Mouse (Mus musculus) left cerebral cortex, postnatal 36 days (tissue): ENCODE data around the gene Fitm2. TPM values are rescaled to one million over a fixed set of nuclear protein-coding genes. Genes with fewer than 3 reads are reported as not detected.
A peak's percentile ranks its signal among the peaks of the same experiment; 100 is the strongest.

Source experiments
- DNase-seq, 2 experiments: peaks; one replicate each; pipeline ENCODE4 v3.0.0; 2021 to 2022; ENCODE audit warnings: low spot score in 2 of 2, mixed read lengths in 1 of 2
- intact Hi-C: fragments of 180-260 bp; cut with DNase I; formaldehyde crosslinking; loops from one replicate; pipeline ENCODE4 v1.15.1; 2025
- total RNA-seq, 2 experiments: library from RNA; stranded (reverse); gene quantifications; 2 replicates each; pipeline ENCODE4 v1.2.3; 2021

The Fitm2 gene
- total RNA-seq, result 10 to 100 TPM; 18.8 to 19.3 TPM

DNA sequence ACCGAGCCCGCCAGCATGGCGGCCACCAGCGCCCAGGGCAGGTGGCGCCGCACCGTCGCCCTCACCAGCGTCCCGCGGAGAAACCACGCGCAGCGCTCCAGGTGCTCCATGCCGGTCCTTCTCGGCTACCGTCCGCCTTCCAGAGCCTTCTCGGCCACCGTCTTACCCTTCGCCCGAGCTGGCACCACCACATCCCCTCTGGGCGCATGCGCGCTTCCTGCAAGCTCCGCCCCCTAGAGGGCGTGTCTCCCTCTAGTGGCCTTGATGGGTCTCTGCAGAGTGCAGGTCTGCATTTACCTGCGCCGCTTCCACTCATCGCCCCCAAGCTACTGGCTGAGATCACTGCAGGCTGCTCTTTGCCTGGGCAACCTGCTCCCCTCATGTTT is at the start of gene Fitm2:
TSS of gene Fitm2 (minus strand) at position 164 of the 386 bp plus-strand sequence.
- intact Hi-C loops, result no loop called here

DNA sequence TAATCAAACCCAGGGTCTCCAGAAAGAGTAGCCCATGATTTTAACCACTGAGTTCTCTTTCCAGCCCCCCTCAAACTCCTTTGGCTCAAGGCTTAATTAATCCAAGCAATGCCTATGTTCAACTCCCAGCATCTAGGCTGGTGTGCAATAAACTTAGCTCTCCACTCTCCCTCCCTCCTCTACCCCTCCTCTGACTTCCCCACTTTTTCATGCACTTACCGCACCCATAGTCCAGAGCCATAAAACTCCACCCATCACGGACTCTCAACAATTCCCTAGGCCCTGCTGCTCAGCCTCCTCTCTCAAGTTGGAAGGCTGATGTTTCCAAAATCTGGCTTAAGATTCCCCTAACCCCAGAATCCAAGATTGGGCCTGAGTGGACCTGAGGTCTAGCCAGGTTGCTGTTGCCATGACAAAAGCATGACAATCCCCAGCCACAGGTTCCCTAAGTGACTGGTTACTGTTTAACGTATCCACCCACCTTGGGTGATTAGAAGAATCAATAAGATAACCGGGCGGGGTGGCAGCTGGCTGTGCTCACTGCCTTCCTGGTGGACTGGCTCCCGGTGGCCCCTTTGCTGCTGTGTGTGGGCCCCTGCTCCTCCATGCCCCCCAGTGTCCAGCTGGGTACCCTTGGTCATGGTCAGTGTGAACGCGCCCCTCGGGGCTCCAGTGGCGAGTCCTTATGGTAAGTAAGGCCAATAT is 34.0 kb upstream of the Fitm2 start, which contains the start of gene Hnf4a:
TSS of gene Hnf4a (plus strand) at position 509 of the 705 bp plus-strand sequence.
- intact Hi-C loops, result no loop called here
- no peak for DNase-seq

More for the DNA sequence above, at the start of gene Fitm2:
- peak; percentile 98 to 99 for DNase-seq

DNA sequence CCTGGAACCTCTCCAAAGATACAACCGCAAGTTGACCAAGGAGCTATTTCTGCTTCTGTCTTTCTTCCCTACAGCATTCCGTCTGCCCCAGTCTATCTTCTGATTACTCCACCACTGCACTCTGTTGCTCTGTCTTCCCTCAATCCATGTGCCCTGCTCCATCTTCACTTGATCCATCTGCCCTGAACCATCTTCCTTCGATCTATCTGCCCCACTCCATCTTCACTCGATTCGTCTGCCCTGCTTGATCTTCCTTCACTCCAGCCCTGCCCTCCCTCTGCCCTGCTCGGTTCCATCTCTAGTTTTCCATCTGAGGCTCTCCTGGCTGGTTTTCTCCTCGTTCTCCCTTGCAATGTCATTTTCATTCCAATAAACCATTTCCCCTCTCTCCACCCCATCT is 30.8 kb upstream of the Fitm2 start:
- no peak for DNase-seq
- intact Hi-C loops, result no loop called here

DNA sequence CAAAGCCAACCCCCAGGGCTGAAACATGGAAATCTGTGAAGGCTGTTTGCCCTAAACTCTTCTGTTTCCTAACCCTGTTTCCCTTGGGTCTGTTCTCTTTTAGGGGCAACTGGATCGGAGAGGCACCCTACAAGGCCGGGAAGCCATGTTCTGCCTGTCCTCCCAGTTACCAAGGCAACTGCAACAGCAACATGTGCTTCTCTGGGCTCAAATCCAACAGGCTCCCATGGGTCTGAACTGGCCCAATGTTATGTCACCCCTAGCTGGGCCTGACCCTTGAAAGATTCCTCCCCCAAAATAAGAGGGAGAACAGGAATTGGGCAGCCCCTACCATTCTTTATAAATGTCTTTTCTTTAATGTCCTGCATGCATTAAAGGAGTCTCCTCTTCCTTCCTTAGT is 29.8 kb upstream of the Fitm2 start:
- intact Hi-C loops, result no loop called here
- no peak for DNase-seq

DNA sequence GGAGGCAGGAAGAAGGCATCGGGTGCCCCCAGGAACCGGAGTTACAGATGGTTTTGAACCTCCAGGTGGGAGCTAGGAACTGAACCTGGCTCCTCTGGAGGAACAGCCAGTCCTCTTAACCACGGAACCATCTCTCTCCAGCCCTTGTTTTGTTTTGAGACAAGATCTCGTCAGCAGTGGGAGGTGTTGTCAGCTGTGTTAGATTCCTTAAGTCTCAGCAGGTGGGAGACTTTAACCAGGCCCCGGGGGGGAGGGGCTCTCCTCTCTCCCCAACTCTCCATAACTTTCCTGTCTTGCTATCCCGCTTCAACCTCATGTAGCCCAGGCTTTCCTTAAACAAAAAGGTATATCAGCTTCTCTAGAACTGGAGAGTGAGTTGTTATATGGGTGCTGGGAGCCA is 22.0 kb upstream of the Fitm2 start:
- intact Hi-C loops, result no loop called here
- no peak for DNase-seq

DNA sequence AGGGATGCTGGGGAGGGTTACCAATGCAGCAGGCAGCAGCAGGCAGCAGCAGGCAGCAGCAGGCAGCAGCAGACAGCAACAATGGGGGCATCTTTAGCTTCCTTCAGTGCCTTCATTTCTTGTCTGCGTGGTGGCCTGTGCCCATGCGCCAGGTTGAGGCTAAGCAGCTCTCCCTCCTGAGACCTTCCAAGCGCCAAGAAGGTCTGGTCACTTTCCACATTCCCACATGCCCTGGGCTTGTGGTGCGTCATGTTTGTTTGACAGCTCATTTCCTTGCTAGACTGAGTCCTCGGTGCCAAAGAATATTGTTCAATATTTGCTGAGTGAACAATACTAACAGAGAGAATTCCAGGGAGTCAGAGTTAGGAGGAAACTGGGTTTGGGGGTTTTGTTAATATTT is 21.5 kb upstream of the Fitm2 start:
- DNase-seq, result no peak
- intact Hi-C loops, result no loop called here

DNA sequence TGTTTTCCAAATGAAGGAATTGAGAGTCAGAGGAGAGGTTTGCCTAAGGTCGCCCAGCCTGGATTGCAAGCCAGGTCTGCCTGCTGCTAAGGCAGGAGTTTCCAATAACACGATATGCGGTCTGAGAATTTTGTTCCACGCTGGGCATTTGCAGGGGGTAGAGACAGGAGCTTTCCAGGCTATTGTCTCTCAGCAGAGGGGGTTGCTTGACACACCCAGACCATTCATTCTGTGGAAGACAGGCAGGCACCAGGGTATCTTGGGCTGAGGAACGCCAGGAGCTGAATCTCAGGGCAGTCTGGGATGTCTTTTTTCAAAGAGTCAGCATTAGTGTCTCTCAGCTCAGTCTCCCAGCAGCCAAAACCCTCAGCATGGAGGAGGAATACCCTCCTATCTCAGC is 20.6 kb upstream of the Fitm2 start:
- DNase-seq, result no peak
- intact Hi-C loops, result no loop called here

DNA sequence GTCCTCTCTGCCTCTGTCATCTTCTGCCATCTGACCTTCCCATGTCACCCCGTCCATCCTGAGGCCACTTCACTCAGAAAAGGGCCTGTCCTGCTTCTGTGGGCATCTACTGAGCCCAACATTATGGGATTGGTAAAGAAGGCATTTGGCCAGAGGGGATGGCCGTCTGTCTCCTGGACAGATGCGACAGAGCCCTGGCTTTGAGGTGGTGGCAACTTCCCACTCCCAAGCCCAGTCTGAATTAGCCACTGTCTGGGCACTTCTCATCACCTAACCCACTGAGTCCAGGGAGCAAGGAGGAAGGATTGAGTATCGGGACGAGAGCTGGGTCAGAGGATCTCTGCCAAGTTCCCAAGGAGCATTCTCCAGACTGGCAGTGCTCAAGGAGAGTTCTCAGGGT is 19.6 kb upstream of the Fitm2 start, which contains the start of gene R3hdml:
TSS of gene R3hdml (plus strand) at position 301 of the 400 bp plus-strand sequence.
- no peak for DNase-seq
- intact Hi-C loops, result no loop called here

DNA sequence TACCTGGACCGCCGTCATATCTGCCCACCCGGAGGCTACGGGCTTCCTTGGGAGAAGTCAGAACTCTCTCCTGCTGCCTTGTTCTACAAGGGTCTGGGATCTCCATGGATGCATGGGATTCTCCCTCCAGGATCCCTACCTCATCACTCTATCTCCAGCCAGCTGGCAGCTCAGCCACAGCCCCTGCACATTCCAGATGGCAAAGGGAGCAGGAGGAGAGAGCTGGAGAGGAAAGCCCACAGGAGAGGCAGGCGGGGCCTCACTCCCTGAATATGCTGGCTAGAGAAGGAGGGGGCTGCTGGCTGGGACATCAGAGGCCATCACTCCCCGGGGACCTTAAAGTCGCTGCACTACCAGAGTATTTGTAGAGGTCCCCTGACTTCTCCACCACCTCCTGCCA is 18.9 kb upstream of the Fitm2 start:
- no peak for DNase-seq
- intact Hi-C loops, result no loop called here

DNA sequence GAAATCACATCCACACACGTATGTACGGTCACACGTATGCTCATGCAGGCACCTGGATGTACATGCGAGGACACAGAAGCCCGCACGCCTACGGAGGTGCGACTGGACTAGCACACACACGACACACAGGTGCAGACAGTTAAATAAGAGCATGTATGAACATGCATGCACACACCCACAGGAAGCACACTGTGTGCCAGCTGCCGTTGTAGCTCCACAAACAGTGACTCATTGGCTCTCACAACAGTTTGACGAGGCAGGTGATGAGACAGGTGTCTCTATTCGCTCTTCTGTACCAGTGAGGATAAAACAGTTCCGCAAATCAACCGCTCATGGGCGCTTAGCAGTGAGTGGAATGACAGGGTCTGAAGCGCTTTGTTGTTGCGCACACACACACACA is 18.2 kb upstream of the Fitm2 start:
- intact Hi-C loops, result no loop called here
- DNase-seq, result no peak

DNA sequence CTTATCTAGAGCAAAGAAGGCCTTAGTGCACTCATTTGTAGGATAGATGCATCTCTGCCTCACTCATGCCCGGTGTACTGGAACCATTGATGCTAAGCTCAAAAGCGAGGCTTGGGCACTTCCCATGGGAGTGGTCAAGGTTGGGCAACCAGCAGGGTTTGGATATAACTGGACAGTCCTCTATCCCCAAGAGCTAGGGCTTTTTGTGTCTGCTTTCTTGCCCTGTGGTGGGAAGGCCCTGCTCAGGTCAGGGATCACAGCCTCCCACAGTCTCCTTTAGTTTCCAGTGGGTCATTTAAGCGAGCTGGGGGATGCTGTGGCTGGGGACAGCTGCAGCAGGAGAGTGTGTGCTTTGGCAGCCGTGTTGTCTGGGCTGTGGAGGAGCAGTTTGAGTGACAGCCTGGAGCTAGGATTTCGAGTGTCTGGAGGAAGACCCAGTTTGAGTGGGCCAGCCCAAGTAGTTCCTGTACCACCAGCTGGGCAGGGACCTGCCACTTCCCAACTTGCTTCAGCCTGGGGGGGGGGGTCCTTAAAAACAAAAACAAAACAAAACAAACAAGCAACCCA is 17.4 kb upstream of the Fitm2 start:
- intact Hi-C loops, result no loop called here

DNA sequence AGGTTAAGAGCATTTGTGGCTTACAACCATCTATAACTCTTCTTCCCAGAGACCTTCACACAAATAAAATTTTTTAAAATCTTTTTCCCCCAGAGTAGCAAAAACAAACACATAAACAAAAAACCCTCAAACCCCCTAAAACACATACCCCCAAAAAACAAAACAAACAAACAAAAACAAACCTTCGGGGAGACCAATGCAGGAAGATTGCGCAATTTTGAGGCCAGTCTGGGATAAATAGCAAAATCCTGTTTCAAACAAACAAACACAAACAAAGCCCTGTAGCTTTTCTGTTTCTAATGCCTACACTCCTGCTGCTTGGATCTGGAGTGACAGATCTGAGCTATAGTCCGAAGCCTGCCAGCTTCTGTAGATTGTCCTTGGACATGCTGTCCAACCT is 14.9 kb upstream of the Fitm2 start:
- intact Hi-C loops, result no loop called here
- DNase-seq, result no peak

More for the DNA sequence above, 17.4 kb upstream of the Fitm2 start:
- no peak for DNase-seq

DNA sequence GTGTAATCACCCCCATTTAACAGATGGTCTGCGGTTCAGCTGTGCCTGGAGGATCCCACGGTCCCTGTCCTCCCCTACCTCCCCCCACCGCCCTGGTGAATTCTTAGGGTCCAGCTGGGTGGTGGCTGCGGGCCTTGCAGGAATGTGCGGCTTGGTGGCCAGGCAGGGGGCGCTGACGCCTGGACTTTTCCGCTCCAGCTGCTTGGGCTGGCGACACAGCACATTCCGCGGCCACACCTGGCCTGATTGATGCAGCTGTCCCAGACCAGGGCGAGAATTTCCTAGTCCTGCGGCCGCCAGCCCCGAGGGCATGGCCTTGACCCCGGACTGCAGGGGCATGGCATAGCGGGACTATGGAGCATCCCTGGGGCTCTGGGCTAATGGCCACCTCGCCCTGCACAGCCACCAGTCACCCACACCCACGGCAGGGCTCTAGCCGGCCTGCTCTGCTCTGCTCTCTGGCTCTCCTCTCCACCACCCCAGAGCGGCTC is 9.2 kb upstream of the Fitm2 start:
- DNase-seq, result no peak
- intact Hi-C loops, result no loop called here

DNA sequence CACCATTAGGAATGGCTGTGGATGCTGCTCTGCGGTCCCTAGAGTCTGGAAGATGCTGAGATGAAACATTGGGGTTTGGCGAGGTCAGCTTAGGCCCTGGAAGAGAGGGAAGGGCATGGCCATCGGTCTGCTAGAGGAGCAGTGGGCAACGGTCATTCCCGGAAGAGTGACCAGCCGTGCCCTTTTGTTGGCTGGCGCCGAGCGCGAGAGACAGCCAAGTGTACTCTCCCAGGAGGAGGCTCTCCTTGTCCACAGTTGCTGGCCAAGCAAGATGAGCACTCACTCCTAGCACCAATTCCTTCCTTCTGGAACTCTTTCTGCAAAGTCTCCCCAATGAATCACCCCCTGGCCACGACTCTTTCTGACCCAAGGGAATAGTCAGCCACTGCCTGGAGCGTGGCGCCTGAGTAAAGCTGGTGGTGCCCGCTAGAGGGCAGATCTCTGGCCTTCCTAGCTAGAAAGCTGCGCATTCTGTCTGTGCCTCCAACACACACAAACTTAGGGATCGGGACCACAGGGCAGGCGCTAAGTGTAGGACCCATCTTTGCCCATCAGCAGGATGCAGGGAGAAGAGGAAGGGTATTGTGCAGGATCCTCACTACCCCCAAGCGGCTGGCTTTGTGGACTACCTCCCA is 7.9 kb upstream of the Fitm2 start:
- no peak for DNase-seq

DNA sequence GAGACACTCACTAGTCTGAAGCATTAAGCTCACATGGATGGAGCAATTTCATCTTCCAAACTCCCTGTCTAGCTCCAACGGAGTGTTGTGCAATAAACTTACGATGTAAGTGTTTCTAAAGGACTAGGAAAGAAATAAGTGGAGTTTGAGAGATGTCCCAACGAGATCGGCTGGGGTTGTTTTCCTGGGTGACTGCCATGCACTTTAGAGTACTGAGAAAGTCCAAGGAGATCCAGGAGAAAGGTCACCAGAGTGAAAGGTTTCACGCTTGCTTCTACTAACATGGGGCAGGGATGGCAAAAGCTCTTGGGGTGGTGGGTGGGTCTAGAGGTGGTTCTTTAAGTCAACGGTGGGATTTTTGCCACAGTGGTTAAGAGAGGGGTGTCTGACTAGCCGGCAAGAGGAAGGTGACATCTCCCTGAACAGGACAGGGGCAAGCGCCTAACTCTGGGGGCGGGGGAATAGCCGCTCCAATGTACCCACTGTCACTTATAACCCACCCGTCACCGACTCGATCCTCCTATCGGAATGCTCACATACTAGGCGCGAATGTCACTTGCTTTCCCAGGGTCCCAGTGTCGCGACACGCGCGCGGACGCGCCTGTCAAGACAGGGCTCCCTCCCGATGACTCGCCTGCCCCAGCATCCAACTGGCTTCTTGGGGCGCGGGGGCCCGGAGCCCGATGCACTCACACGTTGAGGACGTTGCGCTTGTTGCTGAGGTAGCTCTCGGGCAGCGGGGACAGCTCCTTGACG is 541 bp downstream of the Fitm2 start:
- DNase-seq, result no peak
- intact Hi-C loops, result no loop called here

More for the DNA sequence above, 7.9 kb upstream of the Fitm2 start:
- intact Hi-C loops, result no loop called here

DNA sequence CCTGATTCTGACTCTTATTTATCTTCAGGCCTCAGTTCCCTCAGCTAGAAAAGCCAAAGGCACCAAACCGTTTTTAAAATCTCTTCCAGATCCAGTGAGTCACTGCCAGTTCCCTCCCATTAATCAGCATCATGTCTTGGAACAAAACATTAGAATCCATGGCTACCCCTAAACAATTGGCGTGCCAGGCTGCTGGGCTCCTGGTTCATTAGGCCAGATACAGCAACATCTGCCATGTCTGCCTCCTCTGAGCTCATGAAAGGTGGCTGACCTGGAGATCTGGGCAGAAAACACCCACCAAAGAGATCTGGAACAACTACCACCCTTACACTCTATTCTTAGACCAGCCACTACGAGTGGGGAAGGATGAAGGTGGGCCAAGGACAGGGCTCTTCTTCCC is 1.3 kb downstream of the Fitm2 start:
- DNase-seq, result no peak
- intact Hi-C loops, result no loop called here

DNA sequence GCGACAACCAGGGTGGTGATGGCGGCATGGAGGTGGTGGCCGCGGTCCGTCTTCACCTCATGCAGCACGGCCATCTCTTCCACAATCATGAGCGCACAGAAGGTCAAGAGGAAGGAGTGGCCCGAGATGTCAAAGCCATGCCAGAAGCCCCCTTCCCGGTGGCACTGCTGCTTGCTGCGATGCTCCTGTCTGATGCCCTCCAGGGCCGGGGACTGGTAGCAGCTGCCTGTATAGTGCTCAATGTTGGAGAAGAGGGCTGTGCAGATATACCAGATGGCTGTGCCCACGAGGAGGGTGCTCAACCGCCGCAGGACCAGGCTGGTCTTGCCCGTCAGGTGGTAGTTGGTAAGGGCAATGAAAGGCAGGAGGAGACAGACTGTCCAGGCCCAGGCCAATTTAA is 2.7 kb downstream of the Fitm2 start:
- no peak for DNase-seq
- intact Hi-C loops, result no loop called here

DNA sequence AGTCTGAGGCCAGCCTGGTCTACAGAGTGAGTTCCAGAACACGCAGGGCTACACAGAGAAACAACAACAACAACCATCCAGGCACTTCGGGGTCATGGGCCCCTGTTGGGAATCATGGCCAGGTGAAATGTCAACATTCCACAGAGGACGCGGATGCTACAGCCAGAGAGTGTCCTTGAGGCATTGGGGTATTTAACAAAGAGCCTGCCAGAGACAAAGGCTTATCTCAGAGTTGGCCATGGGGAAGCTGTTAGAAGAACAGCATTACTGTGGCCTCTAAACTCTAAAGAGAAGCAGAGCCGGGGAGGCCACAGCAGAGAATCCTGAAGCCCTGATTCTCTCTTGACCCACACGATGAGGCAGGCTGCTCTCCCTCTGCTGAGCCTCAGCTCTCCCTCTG is 3.6 kb downstream of the Fitm2 start:
- no peak for DNase-seq
- intact Hi-C loops, result no loop called here

DNA sequence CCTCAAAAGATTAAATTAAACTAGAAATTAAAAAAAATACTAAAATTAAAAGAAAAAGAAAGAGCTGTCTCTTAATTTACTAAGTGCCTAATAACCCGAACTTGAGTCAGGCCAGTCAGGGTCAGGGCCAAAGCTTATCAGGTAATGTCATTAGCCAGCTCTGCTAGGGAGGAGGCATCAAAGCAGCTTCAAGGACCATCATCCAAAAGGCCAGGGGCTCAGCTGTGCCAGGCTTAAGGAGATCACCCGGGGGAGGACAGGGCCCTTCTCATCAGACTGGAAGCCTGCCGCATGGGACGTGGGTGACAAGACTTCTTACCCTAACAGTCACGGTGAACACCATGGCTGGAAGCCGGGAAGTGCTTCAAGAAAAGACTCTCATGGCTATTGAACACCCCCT is 4.8 kb downstream of the Fitm2 start:
- intact Hi-C loops, result no loop called here
- DNase-seq, result no peak

DNA sequence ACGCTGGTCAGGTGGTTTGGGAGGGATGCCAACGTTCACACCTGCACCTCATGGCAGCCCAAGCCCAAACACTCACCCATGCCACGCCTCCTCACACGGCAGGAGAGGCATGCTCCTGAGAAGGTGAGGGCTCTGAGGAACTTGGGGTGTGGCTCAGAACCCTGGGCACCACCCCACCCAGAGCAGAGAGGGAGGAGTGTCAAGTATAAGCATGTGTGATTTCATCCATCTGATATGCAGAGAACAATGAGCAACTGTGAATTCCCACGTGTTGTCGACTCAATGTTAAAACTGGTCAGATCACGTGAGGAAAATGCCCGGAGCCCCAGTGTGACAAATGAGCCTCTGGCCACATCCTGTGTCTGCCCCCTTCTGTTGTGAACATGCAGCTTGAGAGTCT is 5.7 kb downstream of the Fitm2 start:
- intact Hi-C loops, result no loop called here
- no peak for DNase-seq
